Mouse (Mus musculus) lung, postnatal 14 days (tissue): ENCODE results near the gene Cbx8.
A peak's percentile ranks its signal among the peaks of the same experiment; 100 is the strongest.

Experiments used
- DNase-seq: peaks from one replicate; pipeline ENCODE4 v3.0.0; 2021

Gene Cbx8

DNA sequence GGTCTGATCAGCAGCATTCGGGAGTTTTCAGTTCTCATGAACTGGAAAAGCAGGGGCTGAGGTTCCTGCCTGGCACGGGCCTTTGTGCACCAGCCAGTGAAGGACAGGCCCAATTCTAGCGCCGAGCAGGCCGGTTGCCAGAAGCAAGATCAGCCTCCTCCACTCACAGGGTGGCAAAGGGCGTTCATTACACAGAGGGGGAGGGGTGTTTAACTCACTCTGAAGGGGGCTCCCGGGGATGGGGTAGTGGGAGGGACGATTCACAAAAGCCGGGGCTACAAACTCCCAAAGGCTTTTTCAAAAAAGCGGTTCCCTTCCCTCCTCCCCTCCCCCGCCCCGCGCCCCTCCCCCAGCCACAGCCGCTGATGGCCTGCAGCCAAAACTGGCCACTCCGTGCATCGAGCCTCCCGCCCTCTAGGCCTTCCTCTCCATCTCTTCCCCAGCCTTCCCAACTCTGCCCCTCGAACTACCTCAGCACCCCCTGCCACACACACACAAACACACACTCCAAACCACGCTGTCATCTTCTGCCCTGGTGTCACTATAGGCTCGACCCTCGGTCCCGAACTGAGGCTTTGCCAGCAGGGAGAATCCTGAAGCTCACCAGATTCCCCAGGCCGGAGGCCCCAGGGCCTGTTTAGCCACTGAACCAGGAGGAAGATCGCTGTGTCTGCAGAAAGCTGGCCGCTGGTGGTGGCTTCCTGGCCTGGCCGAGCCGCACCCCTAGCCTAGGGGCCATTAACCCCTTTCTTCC, 38.1 kb upstream of the Cbx8 start:
- peak; percentile 60 for DNase-seq

DNA sequence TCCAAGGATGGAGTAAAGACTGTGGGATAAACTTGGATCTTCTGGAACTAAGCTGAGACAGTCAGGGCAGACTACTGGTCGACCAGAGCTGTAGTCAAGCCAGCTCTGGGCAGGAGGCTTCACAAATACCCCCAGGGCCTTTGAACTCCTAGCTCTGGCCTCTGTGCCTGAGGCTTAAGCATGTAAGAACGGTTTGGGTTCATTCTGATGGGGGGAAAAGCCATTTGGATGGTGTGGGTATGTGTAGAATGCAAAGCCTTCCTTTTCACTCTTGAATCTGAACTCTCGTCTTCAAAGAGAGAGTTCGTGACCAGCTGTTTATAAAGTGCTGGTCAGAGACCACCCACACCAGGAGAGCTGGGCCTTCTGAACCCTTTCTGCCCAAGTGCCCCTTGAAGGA, 37.0 kb upstream of the Cbx8 start:
- DNase-seq: no peak

DNA sequence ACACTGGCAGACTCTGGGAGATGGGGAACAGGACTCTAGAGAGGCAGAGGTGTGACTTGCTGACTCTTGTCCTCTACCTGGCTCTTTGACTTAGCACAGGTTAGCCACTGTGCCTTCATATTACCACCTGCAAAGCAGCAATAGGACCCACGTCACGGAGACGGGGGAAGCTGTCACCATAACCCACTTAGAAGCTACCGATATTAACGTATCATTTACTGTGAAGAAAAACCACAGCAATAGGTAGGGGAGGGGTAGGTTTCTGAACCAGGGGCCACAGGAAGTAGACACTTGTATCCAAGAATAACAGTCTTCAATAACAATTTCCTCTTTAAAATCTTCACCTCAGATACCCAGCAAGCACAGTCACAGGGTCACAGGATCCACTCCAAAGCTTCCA, 35.0 kb upstream of the Cbx8 start:
- DNase-seq: no peak

GRCm38 (mm10) chr11:119073876-119074433, 33.2 kb upstream of the Cbx8 start:
- DNase-seq: no peak

DNA sequence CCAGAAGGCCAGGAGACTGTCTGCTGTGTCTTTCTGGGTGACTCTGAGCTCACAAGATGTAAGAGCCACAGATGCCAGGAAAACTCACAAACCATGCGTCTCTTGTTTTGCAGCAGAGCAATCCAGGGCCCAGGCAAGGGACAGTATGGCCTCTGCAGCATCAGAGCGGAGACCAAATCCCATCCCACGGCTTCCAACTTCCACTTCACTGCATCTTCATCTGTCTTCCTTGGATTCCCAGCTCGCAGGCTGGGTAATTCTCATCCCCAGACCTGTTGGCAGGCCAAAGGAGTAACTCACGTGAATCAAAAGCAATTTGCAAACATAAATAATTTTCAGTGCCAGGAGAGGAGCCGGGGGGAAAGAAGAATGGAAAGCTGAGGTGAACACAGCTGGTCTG, 32.2 kb upstream of the Cbx8 start:
- DNase-seq: no peak

DNA sequence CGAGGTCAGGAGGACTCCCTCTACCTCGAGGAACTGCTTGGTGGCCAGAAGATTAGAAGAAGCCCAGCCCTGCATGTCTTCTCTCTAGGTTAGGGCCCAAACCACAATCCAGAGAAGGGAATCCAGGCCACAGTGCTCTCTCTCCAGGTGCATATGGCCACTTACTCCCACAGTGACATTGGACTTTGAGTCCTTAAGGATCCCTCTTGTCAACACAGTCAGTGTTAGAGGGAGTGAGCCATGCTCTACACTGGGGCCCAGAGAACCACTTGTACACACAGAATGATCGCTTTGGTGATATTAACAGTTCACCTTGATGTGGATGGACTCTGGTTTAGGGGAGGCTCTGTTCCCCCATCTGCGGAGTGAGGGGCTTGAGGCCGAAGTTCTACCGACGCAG, 31.5 kb upstream of the Cbx8 start:
- no peak for DNase-seq

DNA sequence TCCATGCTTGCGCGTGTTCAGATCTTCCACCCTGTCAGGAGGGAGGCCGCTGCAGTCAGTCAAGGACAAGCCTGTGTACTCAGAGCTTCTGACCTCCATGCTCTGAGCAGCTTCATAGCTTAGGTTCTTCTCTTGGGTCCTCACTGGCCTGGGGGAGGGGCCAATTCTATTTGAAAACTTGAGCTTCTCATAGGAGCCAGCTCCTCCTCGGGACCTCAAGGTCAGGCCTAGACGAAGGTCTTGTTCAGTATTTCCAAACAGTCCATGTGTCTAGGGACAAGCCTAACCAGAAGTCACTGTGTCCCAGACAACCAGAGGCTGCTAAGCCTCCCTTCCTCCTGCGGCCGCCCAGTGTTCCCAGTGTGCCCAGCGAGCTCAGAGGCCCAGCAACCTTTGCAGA, 26.1 kb upstream of the Cbx8 start:
- DNase-seq: no peak

DNA sequence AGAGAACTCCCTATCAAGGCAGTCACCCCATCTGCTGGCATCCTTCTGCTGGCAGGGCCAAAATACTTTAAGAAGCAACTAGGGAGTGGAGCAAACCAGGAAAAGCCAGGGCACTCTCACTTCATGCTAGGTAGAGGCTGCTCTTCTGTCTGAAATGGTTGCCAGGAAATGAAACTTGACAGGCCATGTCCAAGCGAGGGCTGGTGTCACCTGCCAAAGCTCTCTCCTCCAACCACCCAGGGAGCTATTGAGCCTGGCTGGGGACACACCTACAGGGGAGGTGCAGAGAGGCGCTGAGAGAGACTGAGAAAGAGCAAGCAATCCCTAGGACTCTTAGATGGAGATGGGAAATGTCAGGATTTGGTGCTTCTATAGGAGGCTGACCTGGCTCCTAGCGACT, 18.5 kb upstream of the Cbx8 start:
- no peak for DNase-seq

GRCm38 (mm10) chr11:119058041-119058995, 17.5 kb upstream of the Cbx8 start:
- peak; percentile 76 for DNase-seq

GRCm38 (mm10) chr11:119057291-119057690, 16.5 kb upstream of the Cbx8 start:
- no peak for DNase-seq

DNA sequence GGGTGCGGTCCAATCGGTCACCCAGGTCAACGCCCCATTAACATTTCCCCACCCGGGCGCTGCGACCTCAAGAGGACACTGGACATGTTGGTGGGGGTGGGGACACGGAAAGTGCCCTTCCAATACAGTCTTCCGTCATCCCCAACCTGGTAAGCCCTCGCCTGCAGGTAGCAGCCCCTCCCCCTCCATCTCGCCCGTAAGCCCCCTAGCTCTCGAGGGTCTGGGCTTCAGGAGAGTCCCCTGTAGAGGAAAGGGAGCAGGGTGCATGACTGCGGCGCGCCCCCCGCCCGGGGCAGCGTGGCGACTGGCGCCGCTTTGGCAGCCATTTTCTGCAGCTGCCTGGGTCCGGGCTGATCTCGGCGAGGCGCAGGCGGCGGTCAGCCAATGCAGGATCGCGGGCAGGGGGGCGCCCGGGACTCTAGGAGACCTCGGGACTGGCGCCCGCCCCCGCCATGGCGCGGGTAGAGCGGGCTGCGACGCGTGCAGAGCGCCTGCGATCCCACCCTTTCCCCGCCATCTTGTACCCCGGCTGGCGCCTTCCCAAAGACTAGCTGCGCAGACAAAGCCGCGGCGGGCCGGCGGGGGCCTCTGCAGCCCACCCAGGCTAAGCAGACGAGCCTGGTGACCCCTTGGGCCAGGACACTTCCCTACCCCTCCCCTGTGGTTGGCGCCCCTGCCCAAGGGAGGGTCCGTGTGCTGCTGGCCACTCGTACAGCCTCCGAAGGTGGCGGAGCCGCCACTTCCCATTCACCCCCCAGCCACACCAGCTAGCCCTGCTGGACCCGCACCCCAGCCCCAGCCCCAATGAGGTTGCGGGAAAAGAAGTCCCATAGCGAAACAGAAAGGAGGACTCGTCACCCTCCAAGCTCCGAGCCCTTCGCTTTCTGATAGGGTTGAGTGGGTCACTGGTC, 15.8 kb upstream of the Cbx8 start:
- peak; percentile 65 for DNase-seq

DNA sequence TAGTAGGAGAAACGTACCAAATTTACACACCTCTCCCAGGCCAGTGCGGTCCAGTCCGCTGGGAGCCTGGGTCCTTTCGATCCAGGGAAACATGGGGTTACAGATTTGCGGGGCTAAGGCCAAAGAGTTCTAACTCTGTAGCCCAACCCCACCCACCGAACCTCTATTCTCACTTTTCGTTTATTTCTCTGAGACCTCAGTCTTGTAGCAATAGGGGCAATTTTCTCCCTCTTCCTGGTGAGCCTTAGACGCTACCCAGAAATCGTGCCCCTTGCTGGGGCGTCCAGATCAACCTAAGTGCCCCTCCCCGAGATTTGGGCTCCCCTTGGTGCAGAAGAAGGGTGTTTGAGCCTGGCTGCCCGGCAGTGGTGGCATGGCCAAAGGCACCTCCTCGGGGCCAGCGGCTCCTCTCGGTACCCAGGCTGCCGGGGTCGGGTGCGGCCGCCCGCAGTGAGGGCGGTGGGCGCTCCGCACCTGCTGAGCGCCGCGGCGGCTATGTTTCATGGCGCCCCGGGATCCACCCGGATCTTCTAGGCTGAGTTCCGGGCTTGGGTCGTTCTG, 14.9 kb upstream of the Cbx8 start:
- DNase-seq: no peak

- DNase-seq: peak; percentile 63
These were observed 13.9 kb upstream of the Cbx8 start for GRCm38 (mm10) chr11:119054351-119055345.

DNA sequence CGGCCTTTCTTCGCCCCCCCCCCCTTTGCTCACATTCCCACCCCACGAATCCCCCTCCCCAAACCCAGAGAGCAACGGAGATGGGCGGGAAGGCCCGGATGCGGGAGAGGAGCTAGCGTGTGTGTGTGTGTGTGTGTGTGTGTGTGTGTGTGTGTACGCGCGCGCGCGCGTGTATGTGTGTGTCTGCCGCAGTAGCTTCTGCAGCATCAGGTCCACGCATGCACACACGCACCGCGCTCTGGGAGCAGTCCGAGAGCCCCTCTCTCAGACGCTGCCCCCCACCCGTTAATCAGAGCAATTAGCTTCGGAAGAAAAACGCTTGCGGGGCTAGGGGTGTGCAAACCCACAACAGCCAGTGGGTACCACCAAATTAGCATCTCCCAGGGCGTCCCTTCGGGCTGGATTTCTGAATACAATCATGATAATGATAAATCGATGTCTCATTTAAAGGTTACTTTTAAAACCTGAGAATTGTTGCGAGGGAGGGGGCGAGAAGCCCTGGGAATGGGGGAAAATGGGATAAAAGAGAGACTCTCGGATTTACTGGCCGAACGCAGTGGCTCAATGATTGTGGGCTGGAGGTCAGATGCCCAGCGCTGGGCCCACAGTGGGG, 13.1 kb upstream of the Cbx8 start:
- DNase-seq: no peak

DNA sequence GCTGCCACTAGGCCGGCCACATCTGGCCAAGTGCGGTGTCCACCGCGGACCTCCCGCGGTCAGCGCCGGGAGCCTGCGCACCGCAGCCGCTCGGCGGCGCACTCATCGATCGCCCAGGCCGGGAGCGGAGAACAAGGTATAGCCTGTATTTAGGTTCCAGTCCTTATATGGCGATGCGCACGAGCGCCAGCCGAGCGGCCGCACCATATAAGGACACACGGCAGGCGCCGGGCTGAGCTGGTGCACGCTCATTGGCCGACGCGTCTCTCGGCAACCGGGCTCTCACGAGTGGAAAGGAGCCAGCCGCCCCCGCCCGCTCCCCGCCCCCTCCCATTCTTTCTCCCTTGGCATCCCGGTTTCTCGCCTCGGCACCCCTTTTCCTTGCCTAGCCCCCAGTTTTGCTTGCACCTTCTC, 12.5 kb upstream of the Cbx8 start:
- peak; percentile 78 for DNase-seq

GRCm38 (mm10) chr11:119052661-119053256, 12.0 kb upstream of the Cbx8 start:
- peak; percentile 44 for DNase-seq

DNA sequence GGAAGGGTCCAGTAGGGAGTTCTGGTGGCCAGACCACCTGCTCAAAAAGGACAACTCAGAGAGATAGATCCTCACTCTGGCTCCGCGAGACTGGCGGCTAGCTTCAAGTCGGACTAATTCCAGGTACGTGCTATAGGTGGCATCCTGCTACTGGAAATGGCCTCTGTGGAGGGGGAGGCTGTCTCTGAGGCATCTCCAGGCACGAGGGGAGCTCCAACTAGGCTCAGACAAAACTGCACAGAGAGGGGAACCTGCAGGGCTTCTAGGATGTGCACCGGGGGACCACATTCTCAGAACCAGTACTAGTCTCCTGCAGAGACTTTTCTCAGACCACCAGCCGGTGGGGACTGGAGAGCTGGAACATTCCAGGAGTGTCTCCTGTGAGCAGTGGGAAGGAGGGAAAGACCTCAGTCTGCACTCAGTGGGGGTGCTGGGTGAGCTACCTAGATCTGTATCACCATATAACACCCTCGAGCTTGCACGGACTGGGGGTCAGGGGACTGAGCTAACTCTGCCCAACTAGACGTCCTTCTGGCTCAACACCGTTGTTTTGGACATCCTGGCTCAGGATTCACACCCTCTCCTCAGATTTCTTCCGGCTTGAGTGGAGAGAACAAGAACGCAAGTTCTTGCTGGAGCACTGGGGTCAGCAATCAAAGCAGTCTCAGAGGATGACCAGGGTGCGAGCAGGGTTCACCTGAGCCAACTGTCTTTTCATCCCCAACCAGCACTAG, 11.3 kb upstream of the Cbx8 start:
- no peak for DNase-seq

GRCm38 (mm10) chr11:119051426-119051825, 10.7 kb upstream of the Cbx8 start:
- no peak for DNase-seq

GRCm38 (mm10) chr11:119050361-119050760, 9.6 kb upstream of the Cbx8 start:
- no peak for DNase-seq
